Mouse (Mus musculus) CD4-positive, CD25-positive, alpha-beta regulatory T cell, adult 2 months (primary cell): Measurements from ENCODE around the gene Hapln4.

Experiments
- DNase-seq: peaks from one replicate; pipeline ENCODE4 v3.0.0-alpha.2; 2012; ENCODE audit warnings: low read depth, low spot score

The Hapln4 gene

DNA sequence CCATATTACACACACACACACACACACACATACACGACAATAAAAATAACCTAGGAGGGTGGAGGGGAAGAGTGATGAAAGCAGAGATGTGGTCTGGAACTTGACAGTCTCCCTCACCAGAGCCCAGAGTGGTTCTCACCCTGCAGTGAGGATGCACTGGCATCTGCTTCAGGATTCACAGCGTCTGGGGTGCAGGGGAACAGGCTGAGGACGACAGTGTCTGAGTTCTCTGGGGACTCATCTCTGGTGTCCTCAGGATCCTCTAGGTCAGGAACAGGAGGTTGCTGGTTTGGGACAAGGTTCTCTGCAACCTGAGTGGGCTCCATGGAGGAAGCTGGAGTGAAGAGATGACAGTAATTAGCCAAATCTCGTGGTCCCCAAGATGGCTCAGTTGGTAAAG is 54.6 kb downstream of the Hapln4 start:
- DNase-seq: no peak

DNA sequence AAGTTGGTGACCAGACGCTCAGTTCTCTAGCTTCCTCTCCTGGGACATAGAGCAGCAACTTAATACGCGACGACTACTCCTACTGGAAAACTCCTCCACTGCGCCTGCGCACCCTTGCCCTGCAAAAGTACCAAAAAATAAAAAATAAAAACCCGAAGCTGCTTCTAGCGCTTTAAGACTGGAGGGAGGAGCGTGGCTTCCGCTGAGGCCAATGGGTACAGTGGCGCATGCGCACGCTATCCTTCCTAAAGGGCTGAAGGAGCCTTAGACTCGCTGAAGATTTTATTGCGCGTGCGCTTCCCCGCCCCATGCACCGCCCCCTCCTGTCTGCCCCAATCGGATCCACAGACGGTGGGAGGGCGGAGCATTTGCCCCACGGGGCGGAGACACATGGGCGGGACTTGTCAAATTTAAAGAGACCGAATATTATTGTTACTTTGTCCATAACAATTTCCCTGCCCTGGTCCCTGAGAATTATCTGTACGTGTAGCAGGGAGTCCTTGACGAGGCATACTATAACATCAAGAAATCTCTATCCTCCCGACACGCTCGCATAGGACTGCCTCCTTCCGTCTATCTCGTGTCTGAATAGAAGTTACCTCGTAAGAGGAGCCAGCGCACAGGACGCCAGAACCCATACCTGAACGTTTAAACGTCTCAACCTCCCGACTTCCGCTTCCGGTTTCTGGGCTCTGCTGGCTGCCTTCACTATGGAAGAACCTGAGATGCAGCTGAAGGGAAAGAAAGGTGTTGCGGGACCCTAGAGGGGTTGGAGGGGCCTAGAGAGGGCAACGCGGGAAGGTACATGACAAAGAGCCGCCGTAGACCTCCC is 56.0 kb downstream of the Hapln4 start, which contains the start of the genes Rfxank, Borcs8 and Mef2b:
Rfxank (minus strand) TSS at position 129 of the 832 bp plus-strand sequence.
Borcs8 (plus strand) TSS at position 474 of the 832 bp plus-strand sequence.
Mef2b (plus strand) TSS at position 686 of the 832 bp plus-strand sequence.
- peak; percentile 100 for DNase-seq

DNA sequence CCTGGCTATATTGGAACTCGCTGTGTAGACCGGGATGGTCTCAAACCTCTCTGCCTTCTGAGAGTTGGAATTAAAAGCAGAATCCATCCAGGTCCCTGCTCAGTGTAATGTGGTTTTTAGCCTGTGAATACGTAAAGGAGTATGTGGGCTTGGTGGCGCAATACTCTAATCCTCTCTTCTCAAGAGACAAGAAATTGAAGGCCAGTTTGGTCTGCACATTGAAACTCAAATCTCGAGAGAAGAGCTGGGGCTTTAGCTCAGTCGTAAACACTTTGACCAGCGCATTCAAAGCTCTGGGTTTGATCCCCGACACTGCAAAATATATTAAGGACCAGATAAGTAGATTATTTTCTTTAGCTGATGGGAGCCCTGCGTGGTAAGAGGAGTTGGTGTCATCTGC is 56.7 kb downstream of the Hapln4 start:
- no peak for DNase-seq
